Mouse (Mus musculus) spleen, adult 2 months (tissue): ENCODE results near the gene Zfp512b. TPM values are rescaled to one million over a fixed set of nuclear protein-coding genes. Genes with fewer than 3 reads are reported as not detected.

Source experiments
- DNase-seq, 2 experiments: peaks; one replicate each; pipeline versions ENCODE4 v3.0.0 to v3.0.0-alpha.2; 2012 to 2021; ENCODE audit warnings: low spot score in 2 of 2, low read depth in 1 of 2
- H3K27ac ChIP-seq: fragments of 200-500 bp; 2 replicates; pipeline ENCODE4 v1.5.1; 2012; ENCODE audit warnings: low read length, inconsistent platforms; ENCODE audit not compliant: insufficient read depth
- H3K27me3 ChIP-seq: fragments of 200-500 bp; 2 replicates; pipeline ENCODE4 v1.6.1; 2012; ENCODE audit warnings: mild to moderate bottlenecking, moderate library complexity, low read length, inconsistent platforms; ENCODE audit not compliant: control insufficient read depth, insufficient read depth
- H3K36me3 ChIP-seq: fragments of 200-500 bp; 2 replicates; pipeline ENCODE4 v1.6.1; 2012; ENCODE audit warnings: mild to moderate bottlenecking, low read length, inconsistent platforms; ENCODE audit not compliant: control insufficient read depth, insufficient read depth
- H3K4me1 ChIP-seq: fragments of 200-500 bp; 2 replicates; pipeline ENCODE4 v1.6.1; 2011; ENCODE audit warnings: inconsistent platforms; ENCODE audit not compliant: control insufficient read depth, insufficient read depth, insufficient read length
- H3K4me3 ChIP-seq: fragments of 200-500 bp; 2 replicates; pipeline ENCODE4 v1.5.1; 2011; ENCODE audit warnings: mild to moderate bottlenecking, inconsistent platforms; ENCODE audit not compliant: insufficient read depth, insufficient read length; ENCODE audit errors: extremely low read depth
- CTCF ChIP-seq: fragments of 200-500 bp; IDR thresholded peaks from 2 replicates; pipeline ENCODE4 v1.5.1; 2011; ENCODE audit warnings: mild to moderate bottlenecking, inconsistent platforms; ENCODE audit not compliant: insufficient read depth, insufficient read length, insufficient replicate concordance; ENCODE audit errors: extremely low read depth
- POLR2A ChIP-seq: fragments of 200-500 bp; IDR thresholded peaks from 2 replicates; pipeline ENCODE4 v1.6.1; 2011; ENCODE audit warnings: low read depth, low read length, inconsistent platforms
- WGBS: fragments of 180-500 bp; shearing (Covaris S2); methylation state at CpG from one replicate; pipeline ENCODE4 v1.1.7; 2018; 5-methylcytosine and 5-hydroxymethylcytosine counted together
- polyA plus RNA-seq: library from polyadenylated mRNA; depleted of rRNA; stranded (reverse); fragments of >200 nt; gene quantifications from 2 replicates; pipeline ENCODE4 v1.2.3, GENCODE M21; 2012

Zfp512b gene
- polyA plus RNA-seq, 1 experiment, result 32.3 TPM

DNA sequence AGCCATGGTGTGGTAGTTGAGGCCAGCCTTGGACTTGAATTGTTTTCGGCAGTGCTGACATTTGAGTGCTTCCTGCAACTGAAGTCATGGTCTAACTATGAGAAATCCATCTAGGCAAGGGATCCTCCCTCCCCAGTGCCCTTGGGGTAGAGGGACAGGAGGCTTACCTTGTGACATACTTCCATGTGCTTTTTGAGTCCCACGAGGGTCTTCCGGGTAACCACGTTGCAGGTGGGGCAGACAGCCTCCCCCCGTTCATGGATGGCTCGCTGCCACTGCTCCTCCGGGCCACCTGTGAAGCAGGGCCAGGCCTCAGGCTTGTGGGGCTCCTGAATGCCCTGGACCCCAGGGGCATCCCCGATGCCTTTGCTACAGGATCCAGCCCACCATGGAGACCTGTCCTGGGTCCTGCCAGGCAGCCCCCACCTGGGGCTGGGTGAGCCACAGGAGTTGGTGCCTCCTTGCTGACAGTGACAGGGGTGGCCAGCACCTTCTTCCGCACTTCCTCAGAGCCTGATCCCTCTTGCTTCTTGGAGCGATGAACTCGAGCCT, 4.3 kb downstream of the Zfp512b start:
- TF ChIP-seq CTCF (no peak), POLR2A (no peak)

DNA sequence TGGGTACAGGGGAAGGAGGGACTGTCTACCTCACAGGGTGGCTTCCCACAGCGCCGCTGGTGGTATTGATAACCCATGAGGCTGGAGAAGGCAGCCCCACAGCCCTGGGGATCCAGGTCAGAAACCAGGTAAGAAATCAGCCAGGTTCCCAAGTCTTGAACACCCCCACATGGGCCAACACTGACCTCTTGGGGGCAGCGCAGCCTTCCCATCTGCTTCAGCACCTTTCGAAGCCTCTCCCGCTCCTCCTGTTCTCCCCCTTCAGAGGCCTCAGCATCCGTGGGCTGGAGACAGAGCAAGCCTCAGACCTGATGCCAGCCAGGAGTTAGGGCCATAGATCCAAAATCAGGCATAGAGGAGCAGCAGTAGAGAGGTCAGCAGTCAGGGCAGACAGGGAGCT, 4.8 kb downstream of the Zfp512b start:
- TF ChIP-seq POLR2A (no peak), CTCF (0 out of 2 replicates have a peak, but pooled peaks have one; percentile 3)
- Histone ChIP-seq H3K4me1 (peaks cover 4% of the 10 kb centered on the region; the same call in 1 of the 2 replicates), H3K4me3 (no peak overlapping the region), H3K27ac (no peak overlapping the region), H3K36me3 (peaks cover 15% of the 10 kb centered on the region), H3K27me3 (no peaks in the 10 kb centered on the region)
- WGBS, result 87% methylated on average over 6 of the region's 6 CpGs
- DNase-seq, result no peak

More for the DNA sequence above, 4.3 kb downstream of the Zfp512b start:
- DNase-seq, result no peak
- H3K4me3 ChIP-seq, result no peak overlapping the region
- no peaks in the 10 kb centered on the region for H3K27me3 ChIP-seq
- peaks cover 15% of the 10 kb centered on the region for H3K36me3 ChIP-seq
- H3K4me1 ChIP-seq, result peaks cover 9% of the 10 kb centered on the region; the same call in 1 of the 2 replicates
- WGBS, result 91% methylated on average over 11 of the region's 11 CpGs
- H3K27ac ChIP-seq, result no peak overlapping the region

DNA sequence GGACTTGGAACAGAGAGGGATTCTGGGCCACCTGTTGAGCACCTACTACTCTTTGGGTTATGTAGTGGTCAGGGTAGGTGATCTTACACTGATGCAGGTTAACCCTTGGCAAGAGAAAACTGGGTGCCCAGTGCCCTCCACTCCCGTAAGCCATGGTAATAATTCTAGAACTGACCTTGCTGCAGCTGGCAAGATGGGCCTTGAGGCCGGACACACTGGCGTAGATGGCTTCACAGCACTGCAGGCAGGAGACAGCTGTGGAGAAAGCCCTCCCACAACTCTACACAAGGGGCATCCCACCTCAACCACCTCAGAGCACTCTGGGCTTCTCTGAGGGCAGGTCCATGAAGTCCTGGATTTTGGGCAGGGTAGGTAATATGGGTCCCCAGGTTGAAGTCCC, 6.5 kb downstream of the Zfp512b start:
- H3K27me3 ChIP-seq, result no peaks in the 10 kb centered on the region
- H3K4me1 ChIP-seq, result no peaks in the 10 kb centered on the region; the same call in 1 of the 2 replicates
- WGBS, result 99% methylated on average over 3 of the region's 3 CpGs
- H3K36me3 ChIP-seq, result peaks cover 15% of the 10 kb centered on the region
- no peak for DNase-seq
- no peak overlapping the region for H3K27ac ChIP-seq
- H3K4me3 ChIP-seq, result no peak overlapping the region
- TF ChIP-seq CTCF (no peak), POLR2A (no peak)

DNA sequence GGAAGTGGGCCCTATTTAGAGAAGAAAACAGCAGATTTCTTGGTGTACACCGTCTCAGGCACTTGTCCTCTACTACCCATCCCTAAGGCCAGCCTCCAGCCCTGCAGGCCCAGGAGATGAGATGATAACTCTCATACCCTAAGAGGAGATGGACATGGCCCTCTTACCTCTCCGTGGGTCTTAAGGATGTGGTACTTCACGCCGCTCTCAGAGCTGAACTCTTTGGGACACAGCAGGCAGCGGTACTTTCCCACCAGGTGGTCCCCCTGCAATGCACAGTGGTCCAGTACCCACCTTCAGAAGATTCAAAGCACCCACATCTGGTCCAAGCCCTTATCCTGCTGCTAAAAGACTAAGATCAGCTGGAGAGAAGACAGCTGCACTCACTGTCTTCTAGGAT, 7.1 kb downstream of the Zfp512b start:
- no peak for TF ChIP-seq POLR2A
- no peak for TF ChIP-seq CTCF
- Histone ChIP-seq H3K36me3 (peaks cover 15% of the 10 kb centered on the region), H3K27ac (no peak overlapping the region), H3K4me1 (no peaks in the 10 kb centered on the region; the same call in 1 of the 2 replicates), H3K4me3 (no peak overlapping the region), H3K27me3 (no peaks in the 10 kb centered on the region)
- 96% methylated on average over 5 of the region's 5 CpGs for WGBS
- DNase-seq, result no peak

DNA sequence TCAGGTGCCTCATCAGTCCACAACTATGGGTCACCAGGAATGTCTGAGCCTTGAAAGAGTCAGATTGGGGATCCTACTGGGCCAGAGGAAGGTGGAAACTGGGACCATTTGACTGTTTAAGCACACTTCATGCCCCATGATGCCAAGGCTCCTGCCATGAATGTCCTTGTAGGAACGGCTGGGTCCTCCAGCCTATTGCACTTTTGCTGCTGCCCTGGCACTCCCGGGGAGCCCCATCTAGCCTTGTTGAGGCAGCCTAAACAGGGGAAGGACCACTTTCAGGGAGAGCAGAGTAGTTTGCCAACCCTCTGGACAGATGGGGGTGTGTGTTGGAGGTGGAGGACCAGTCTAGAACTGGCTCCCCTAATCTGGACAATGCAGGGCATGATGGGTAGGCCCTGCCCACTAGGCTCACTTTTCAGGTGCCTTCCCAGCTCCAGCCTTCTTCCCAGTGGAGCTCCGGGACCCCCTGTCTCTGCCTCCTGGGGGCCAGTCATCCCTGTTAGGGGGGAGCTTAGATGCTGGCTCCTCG, 8.1 kb downstream of the Zfp512b start, which contains the start of gene Uckl1:
Gene Uckl1 (minus strand): TSS at position 482 of the 532 bp plus-strand sequence.
- no peak within 1 kb of the TSS for H3K27ac ChIP-seq
- no peak for DNase-seq
- no peak within 1 kb of the TSS for H3K4me3 ChIP-seq
- H3K36me3 ChIP-seq, result peaks cover 15% of the 10 kb centered on the region
- H3K4me1 ChIP-seq, result no peaks in the 10 kb centered on the region; the same call in 1 of the 2 replicates
- WGBS, result 89% methylated on average over 4 of the region's 4 CpGs
- no peak for TF ChIP-seq CTCF
- TF ChIP-seq POLR2A, result no peak
- H3K27me3 ChIP-seq, result no peaks in the 10 kb centered on the region

DNA sequence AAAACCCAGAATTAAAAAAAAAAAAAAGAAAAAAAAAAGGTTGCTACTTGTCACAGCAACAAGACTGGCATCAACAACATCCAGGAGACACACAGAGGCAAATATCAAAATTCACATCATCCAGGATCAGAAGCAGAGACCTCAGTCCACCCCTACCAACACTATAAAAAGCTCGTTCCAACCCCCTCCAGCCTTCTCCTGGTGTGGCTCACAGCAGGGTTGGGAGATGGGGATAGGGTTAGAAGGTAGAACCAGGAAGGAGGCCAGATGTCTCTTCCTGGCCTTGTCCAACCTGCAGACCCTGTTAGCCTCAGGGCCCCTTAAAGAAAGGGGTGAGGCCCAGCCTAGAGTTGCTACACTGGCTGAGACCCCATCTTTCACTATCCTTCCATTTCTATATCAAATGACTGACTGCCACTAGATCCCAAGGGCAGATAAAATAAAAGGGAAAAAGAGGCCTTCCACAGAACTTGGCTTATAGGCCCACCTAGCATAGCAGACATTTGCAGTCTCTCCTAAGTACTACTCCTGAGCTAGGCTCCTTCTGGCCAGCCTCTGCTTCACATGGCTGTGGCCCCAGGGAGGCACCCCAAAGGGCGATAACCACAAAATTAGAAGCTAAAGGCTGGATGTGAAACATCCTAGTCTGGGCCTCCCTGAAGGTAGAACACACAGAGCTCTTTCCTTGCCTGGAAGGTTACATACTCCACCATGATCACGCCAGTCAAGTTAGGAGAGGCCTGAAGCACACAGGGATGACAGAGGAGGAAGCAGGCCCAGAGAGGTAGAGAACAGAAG, 8.9 kb downstream of the Zfp512b start:
- 90% methylated on average over 3 of the region's 3 CpGs for WGBS
- peaks cover 15% of the 10 kb centered on the region for H3K36me3 ChIP-seq
- H3K27ac ChIP-seq, result no peak overlapping the region
- H3K4me1 ChIP-seq, result peaks cover 3% of the 10 kb centered on the region; the same call in 1 of the 2 replicates
- no peak for DNase-seq
- no peaks in the 10 kb centered on the region for H3K27me3 ChIP-seq
- no peak overlapping the region for H3K4me3 ChIP-seq
- no peak for TF ChIP-seq CTCF
- no peak for TF ChIP-seq POLR2A

DNA sequence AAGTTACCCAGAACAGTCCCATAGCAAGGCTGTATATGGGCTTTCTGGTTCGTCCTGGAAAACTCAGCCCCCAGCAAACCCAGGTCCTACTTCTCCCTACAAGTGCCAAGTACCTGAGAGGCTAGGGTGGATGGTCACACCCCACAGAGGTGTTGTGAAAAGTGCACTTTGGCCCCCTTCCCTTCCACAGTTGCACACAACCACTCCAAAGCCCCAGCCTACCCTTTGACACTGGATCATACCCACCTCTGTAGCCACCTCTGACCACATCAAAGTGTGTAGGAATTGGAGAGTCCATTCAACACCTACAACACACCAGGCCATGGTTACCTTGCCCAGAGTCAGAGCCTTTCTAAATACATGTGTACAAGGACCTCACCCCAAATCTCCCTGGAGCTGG, 9.7 kb downstream of the Zfp512b start:
- H3K27me3 ChIP-seq, result no peaks in the 10 kb centered on the region
- H3K4me3 ChIP-seq, result no peak overlapping the region
- no peak for DNase-seq
- H3K27ac ChIP-seq, result no peak overlapping the region
- peaks cover 15% of the 10 kb centered on the region for H3K36me3 ChIP-seq
- TF ChIP-seq POLR2A (no peak), CTCF (no peak)
- 91% methylated on average over 1 of the region's 1 CpGs for WGBS
- H3K4me1 ChIP-seq, result peaks cover 3% of the 10 kb centered on the region; the same call in 1 of the 2 replicates
